Mouse (Mus musculus) stomach, postnatal 0 days (tissue): ENCODE measurements at regions not wholly inside any gene's neighbourhood (a gene's known extent, or its start where the extent isn't known, plus 50 kb on each side); places are given as distances from the start of the nearest gene placed in this dataset.

Experiments
- ATAC-seq: fragments of 200-750 bp; cut with Nextera tagmentation; 2 replicates; pipeline ENCODE4 v1.8.0; 2017; ENCODE audit not compliant: low FRiP score, low TSS enrichment
- DNase-seq: peaks from one replicate; pipeline ENCODE4 v3.0.0-alpha.2; 2016; ENCODE audit warnings: low spot score
- H3K27ac ChIP-seq: fragments of 300-500 bp; sonication (generic); replicated peaks from 2 replicates; pipeline ENCODE4 v1.5.1; 2014; ENCODE audit warnings: mild to moderate bottlenecking, control low read depth
- H3K27me3 ChIP-seq: fragments of 300-500 bp; sonication (generic); 2 replicates; pipeline ENCODE4 v1.6.1; 2014; ENCODE audit warnings: low read length; ENCODE audit not compliant: control insufficient read depth, insufficient read depth
- H3K36me3 ChIP-seq: fragments of 300-500 bp; sonication (generic); 2 replicates; pipeline ENCODE4 v1.6.1; 2014; ENCODE audit warnings: low read length, mixed read lengths; ENCODE audit not compliant: control insufficient read depth, insufficient read depth
- H3K4me1 ChIP-seq: fragments of 300-500 bp; sonication (generic); replicated peaks from 2 replicates; pipeline ENCODE4 v1.6.1; 2014; ENCODE audit warnings: antibody characterized with exemption; ENCODE audit not compliant: control insufficient read depth, insufficient read depth
- H3K4me2 ChIP-seq: fragments of 300-500 bp; sonication (generic); replicated peaks from 2 replicates; pipeline ENCODE4 v1.6.1; 2014; ENCODE audit warnings: low read depth, mild to moderate bottlenecking, control low read depth, moderate library complexity
- H3K4me3 ChIP-seq: fragments of 300-500 bp; sonication (generic); 2 replicates; pipeline ENCODE4 v1.5.1; 2014; ENCODE audit warnings: low read depth, low read length, control low read depth
- H3K9ac ChIP-seq: fragments of 300-500 bp; sonication (generic); 2 replicates; pipeline ENCODE4 v1.6.1; 2014; ENCODE audit warnings: mild to moderate bottlenecking, low read length, control low read depth, mixed read lengths
- H3K9me3 ChIP-seq: fragments of 300-500 bp; sonication (generic); 2 replicates; pipeline ENCODE4 v1.6.1; 2016; ENCODE audit warnings: low read length; ENCODE audit not compliant: control insufficient read depth
- CTCF ChIP-seq: IDR thresholded peaks from 2 replicates; pipeline ENCODE4 v1.5.1; 2016; ENCODE audit warnings: antibody characterized with exemption, low read depth, mild to moderate bottlenecking, moderate library complexity
- EP300 ChIP-seq: optimal IDR thresholded peaks from 2 replicates; pipeline ENCODE3; 2016; ENCODE audit warnings: antibody characterized with exemption
- WGBS: fragments of 180-500 bp; shearing (Covaris S2); extraction: QIAGEN DNeasy Blood & Tissue Kit; methylation state at CpG from one replicate; pipeline ENCODE4 v1.1.7; 2014; 5-methylcytosine and 5-hydroxymethylcytosine counted together

- Histone ChIP-seq H3K9ac (no peak overlapping the region), H3K4me1 (no peaks in the 10 kb centered on the region), H3K27ac (no peak overlapping the region), H3K4me3 (no peak overlapping the region), H3K27me3 (no peaks in the 10 kb centered on the region), H3K4me2 (no peak overlapping the region), H3K9me3 (no peaks in the 10 kb centered on the region), H3K36me3 (no peaks in the 10 kb centered on the region)
- ATAC-seq: no peak
- 87% methylated on average over 1 of the region's 1 CpGs for WGBS
- DNase-seq: no peak
- TF ChIP-seq CTCF: no peak
- no peak for TF ChIP-seq EP300
Observed at GRCm38 (mm10) chr6:143579223-143579622, 412.2 kb downstream of the Etnk1 start.

GRCm38 (mm10) chr6:143589666-143590065 lies 422.6 kb downstream of the Etnk1 start:
- H3K36me3 ChIP-seq: no peaks in the 10 kb centered on the region
- WGBS: 59% methylated on average over 1 of the region's 1 CpGs
- no peaks in the 10 kb centered on the region for H3K27me3 ChIP-seq

GRCm38 (mm10) chr6:143590231-143590630 lies 423.2 kb downstream of the Etnk1 start:
- no peak overlapping the region for H3K27ac ChIP-seq
- ATAC-seq: no peak
- H3K9ac ChIP-seq: no peak overlapping the region
- 61% methylated on average over 4 of the region's 4 CpGs for WGBS
- H3K27me3 ChIP-seq: no peaks in the 10 kb centered on the region
- no peak for TF ChIP-seq CTCF
- TF ChIP-seq EP300: no peak
- H3K9me3 ChIP-seq: no peaks in the 10 kb centered on the region
- no peak overlapping the region for H3K4me2 ChIP-seq
- H3K4me1 ChIP-seq: no peaks in the 10 kb centered on the region
- no peak for DNase-seq
- no peaks in the 10 kb centered on the region for H3K36me3 ChIP-seq
- no peak overlapping the region for H3K4me3 ChIP-seq

More at GRCm38 (mm10) chr6:143589666-143590065, 422.6 kb downstream of the Etnk1 start:
- Histone ChIP-seq H3K4me3 (no peak overlapping the region), H3K9me3 (no peaks in the 10 kb centered on the region), H3K4me1 (no peaks in the 10 kb centered on the region), H3K27ac (no peak overlapping the region), H3K9ac (no peak overlapping the region), H3K4me2 (no peak overlapping the region)
- DNase-seq (no peak), ATAC-seq (no peak)
- TF ChIP-seq CTCF: no peak
- no peak for TF ChIP-seq EP300

GRCm38 (mm10) chr6:143592490-143592889 lies 425.5 kb downstream of the Etnk1 start:
- no peak overlapping the region for H3K27ac ChIP-seq
- no peak for ATAC-seq
- no peak overlapping the region for H3K4me2 ChIP-seq
- no peaks in the 10 kb centered on the region for H3K27me3 ChIP-seq
- H3K4me3 ChIP-seq: no peak overlapping the region
- no peaks in the 10 kb centered on the region for H3K4me1 ChIP-seq
- 85% methylated on average over 3 of the region's 3 CpGs for WGBS
- H3K9ac ChIP-seq: no peak overlapping the region
- no peak for TF ChIP-seq EP300
- peak; percentile 55 for TF ChIP-seq CTCF
- H3K9me3 ChIP-seq: no peaks in the 10 kb centered on the region
- DNase-seq: no peak
- no peaks in the 10 kb centered on the region for H3K36me3 ChIP-seq

- Histone ChIP-seq H3K4me3 (no peak overlapping the region), H3K27me3 (no peaks in the 10 kb centered on the region), H3K4me2 (no peak overlapping the region), H3K9ac (no peak overlapping the region), H3K36me3 (no peaks in the 10 kb centered on the region), H3K9me3 (no peaks in the 10 kb centered on the region), H3K4me1 (no peaks in the 10 kb centered on the region), H3K27ac (no peak overlapping the region)
- 45% methylated on average over 2 of the region's 2 CpGs for WGBS
- TF ChIP-seq CTCF (no peak), EP300 (no peak)
- no peak for ATAC-seq
- DNase-seq: no peak
Observed at GRCm38 (mm10) chr6:143595486-143595885, 428.5 kb downstream of the Etnk1 start.

GRCm38 (mm10) chr6:143597414-143597813 lies 430.4 kb downstream of the Etnk1 start:
- Histone ChIP-seq H3K4me2 (no peak overlapping the region), H3K4me1 (no peaks in the 10 kb centered on the region), H3K9ac (no peak overlapping the region), H3K9me3 (no peaks in the 10 kb centered on the region), H3K27me3 (no peaks in the 10 kb centered on the region), H3K36me3 (no peaks in the 10 kb centered on the region), H3K27ac (no peak overlapping the region), H3K4me3 (no peak overlapping the region)
- ATAC-seq (no peak), DNase-seq (no peak)
- WGBS: 79% methylated on average over 3 of the region's 3 CpGs
- TF ChIP-seq EP300 (no peak), CTCF (no peak)
